Mouse (Mus musculus) monocyte, adult 5-6 weeks (primary cell): ENCODE results near the gene St14. TPM values are rescaled to one million over a fixed set of nuclear protein-coding genes. Genes with fewer than 3 reads are reported as not detected.

Source experiments
- ATAC-seq: fragments of 153-309, 156-312 bp; replicated peaks from 2 replicates; pipeline ENCODE4 v1.8.0; 2017; ENCODE audit warnings: mild to moderate bottlenecking; ENCODE audit not compliant: low TSS enrichment, insufficient number of reproducible peaks, severe bottlenecking, poor library complexity, low FRiP score
- total RNA-seq: library from RNA; stranded (forward); fragments of 200-1000, 200-491, 200-594 nt; gene quantifications from 3 replicates; pipeline ENCODE4 v1.2.3, GENCODE M21; 2017

St14 gene
- total RNA-seq, 1 experiment from 2014 or later = 7.2 TPM

- ATAC-seq = 0 out of 2 replicates have a peak, but pooled peaks have one; percentile 20
Measured at GRCm38 (mm10) chr9:31129956-31130355, 1.7 kb downstream of the St14 start.

- ATAC-seq = no peak
Measured at GRCm38 (mm10) chr9:31127876-31128465, 3.7 kb downstream of the St14 start.

GRCm38 (mm10) chr9:31126079-31126478, 5.6 kb downstream of the St14 start:
- no peak for ATAC-seq

GRCm38 (mm10) chr9:31122464-31123030, 9.1 kb downstream of the St14 start:
- ATAC-seq = no peak

GRCm38 (mm10) chr9:31120533-31120915, 11.1 kb downstream of the St14 start:
- no peak for ATAC-seq

- no peak for ATAC-seq
Measured at GRCm38 (mm10) chr9:31119882-31120532, 11.6 kb downstream of the St14 start.

- ATAC-seq = no peak
Measured at GRCm38 (mm10) chr9:31119405-31119804, 12.2 kb downstream of the St14 start.

- no peak for ATAC-seq
Measured at GRCm38 (mm10) chr9:31118520-31119298, 12.9 kb downstream of the St14 start.

GRCm38 (mm10) chr9:31117488-31117887, 14.2 kb downstream of the St14 start:
- ATAC-seq = no peak

GRCm38 (mm10) chr9:31117088-31117487, 14.6 kb downstream of the St14 start:
- ATAC-seq = no peak

- ATAC-seq = no peak
Measured at GRCm38 (mm10) chr9:31115586-31115985, 16.1 kb downstream of the St14 start.

GRCm38 (mm10) chr9:31108464-31108863, 23.2 kb downstream of the St14 start:
- ATAC-seq = no peak

GRCm38 (mm10) chr9:31098118-31098517, 33.5 kb downstream of the St14 start:
- no peak for ATAC-seq

- no peak for ATAC-seq
Measured at GRCm38 (mm10) chr9:31097088-31098082, 34.3 kb downstream of the St14 start.

GRCm38 (mm10) chr9:31092833-31093195, 38.8 kb downstream of the St14 start:
- ATAC-seq = no peak

GRCm38 (mm10) chr9:31092111-31092832, 39.4 kb downstream of the St14 start:
- no peak for ATAC-seq

GRCm38 (mm10) chr9:31091162-31091581, 40.5 kb downstream of the St14 start:
- ATAC-seq = no peak
